Mouse (Mus musculus) heart, adult 8-10 months (tissue): ENCODE data around the gene Rarres1. TPM values are rescaled to one million over a fixed set of nuclear protein-coding genes. Genes with fewer than 3 reads are reported as not detected.

Experiments
- total RNA-seq, 4 experiments: library from RNA; stranded (reverse); gene quantifications; 2 replicates each; pipeline ENCODE4 v1.2.4; 2022

The Rarres1 gene
- total RNA-seq, 4 experiments from 2014 or later, result 0.46 to 1.4 (median 0.90) TPM

Other genes with a start within 250 kb of the Rarres1 start
- gene Mlf1, start 141.4 kb downstream of the Rarres1 start, total RNA-seq, result 100 to 1,000 TPM; 135 to 199 (median 160) TPM
- gene Gm17402, start 140.4 kb downstream of the Rarres1 start, total RNA-seq, result not detected
- 100 to 1,000 TPM; 204 to 236 (median 226) TPM for gene Gfm1, start 85.4 kb downstream of the Rarres1 start, total RNA-seq
- gene Lxn, start 51.6 kb downstream of the Rarres1 start, total RNA-seq, result 1 to 10 TPM; 1.9 to 4.3 (median 3.3) TPM
- gene Mfsd1, start 67.2 kb upstream of the Rarres1 start, total RNA-seq, result 10 to 100 TPM; 21.8 to 30.5 (median 26.6) TPM